Mouse (Mus musculus) right cerebral cortex, postnatal 14 days (tissue): ENCODE data around the gene Hist2h3b.
"Not testable (repeated sequence)": the region's sequence is repeated elsewhere in the genome, so short reads cannot be mapped to it uniquely, and the experiment has no call there.

Experiments used
- DNase-seq: peaks from one replicate; pipeline ENCODE4 v3.0.0; 2022

Hist2h3b gene

DNA sequence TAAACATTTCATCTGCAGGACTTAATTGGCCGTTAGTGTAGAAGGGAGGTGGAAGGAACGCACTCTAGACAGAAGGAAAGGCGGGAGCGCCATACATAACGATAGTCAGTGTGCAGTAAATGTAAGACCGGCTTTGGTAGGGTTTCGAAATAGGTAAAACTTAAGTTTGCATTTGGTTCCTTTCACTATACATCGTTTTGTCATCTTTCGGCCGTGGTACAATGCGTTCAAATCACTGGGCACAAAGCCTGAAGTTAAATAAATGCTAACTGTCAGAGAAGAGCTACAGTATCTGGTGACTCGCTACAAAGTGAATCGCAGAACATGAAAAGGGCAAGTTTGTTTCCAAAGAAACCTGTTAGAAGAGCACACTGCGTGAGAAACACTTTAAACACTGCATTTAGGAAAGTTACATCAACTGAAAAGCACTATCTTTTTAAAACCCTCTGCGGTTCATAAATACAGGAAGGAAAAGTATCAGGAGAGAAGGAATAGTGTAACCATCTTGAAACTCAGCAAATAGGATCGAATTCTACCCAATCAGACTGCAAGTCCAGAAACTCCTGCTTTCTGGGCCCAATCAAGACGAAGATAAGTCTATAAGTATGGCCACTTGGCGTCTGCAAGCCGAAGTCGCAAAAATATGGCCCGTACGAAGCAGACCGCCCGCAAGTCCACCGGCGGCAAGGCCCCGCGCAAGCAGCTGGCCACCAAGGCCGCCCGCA lies at the start of gene Hist2h3b:
TSS of gene Hist2h3b (plus strand) at position 604 of the 725 bp plus-strand sequence.
- peak; percentile 60 for DNase-seq

- no peak for DNase-seq
These were observed 49.2 kb upstream of the Hist2h3b start for GRCm38 (mm10) chr3:96219191-96219641.

DNA sequence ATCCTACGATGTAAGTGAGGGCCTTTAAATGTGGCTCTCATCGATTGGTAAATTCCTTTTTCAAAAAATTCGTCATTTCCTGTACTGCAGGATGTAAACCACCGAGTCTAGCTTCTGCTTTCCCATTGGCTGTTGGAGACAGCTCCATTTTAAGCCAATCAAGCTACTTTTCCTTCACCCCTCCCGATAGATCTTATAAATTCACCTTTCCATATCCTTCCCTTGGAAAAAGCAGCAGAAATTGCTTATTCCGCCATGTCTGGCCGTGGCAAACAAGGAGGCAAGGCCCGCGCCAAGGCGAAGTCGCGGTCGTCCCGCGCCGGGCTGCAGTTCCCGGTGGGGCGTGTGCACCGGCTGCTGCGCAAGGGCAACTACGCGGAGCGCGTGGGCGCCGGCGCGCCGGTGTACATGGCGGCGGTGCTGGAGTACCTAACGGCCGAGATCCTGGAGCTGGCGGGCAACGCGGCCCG lies 48.8 kb upstream of the Hist2h3b start, which contains the start of the genes Bola1 and Hist2h2ab:
TSS of gene Bola1 (minus strand) at position 49 of the 470 bp plus-strand sequence.
TSS of gene Hist2h2ab (plus strand) at position 205 of the 470 bp plus-strand sequence.
- peak; percentile 66 for DNase-seq

GRCm38 (mm10) chr3:96220131-96220764 lies 48.2 kb upstream of the Hist2h3b start:
- DNase-seq = peak; percentile 50

DNA sequence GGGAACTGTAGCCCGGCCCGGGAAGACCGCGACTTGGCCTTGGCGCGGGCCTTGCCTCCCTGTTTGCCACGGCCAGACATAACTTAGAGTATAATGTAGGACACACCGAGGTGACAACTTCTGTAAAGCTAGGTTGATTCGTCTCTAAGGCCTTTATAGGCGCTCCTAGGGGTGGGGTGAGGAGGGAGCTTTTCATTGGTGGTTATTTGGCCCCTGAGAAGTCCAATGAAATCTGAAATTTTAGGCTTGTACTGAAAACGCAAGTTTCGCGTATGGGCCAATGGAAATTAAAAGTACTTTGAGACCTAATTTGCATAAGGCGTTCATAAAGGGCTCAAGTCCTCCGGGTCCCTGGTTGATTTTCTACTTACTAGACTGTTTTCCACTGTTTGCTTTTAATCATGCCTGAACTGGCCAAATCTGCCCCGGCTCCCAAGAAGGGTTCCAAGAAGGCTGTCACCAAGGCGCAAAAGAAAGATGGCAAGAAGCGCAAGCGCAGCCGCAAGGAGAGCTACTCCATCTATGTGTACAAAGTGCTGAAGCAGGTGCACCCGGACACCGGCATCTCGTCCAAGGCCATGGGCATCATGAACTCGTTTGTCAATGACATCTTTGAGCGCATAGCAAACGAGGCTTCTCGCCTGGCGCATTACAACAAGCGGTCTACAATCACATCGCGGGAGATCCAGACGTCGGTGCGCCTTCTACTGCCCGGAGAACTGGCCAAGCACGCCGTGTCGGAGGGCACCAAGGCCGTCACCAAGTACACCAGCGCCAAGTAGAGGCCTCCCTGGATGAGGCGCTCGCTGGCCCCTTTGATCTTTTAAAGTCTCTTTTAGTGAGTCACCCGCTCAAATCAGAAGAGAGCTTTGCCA lies 47.5 kb upstream of the Hist2h3b start, which contains the start of the genes Hist2h2ac and Hist2h2be:
TSS of gene Hist2h2ac (minus strand) at position 116 of the 875 bp plus-strand sequence.
TSS of gene Hist2h2be (plus strand) at position 355 of the 875 bp plus-strand sequence.
- peak; percentile 42 for DNase-seq

DNA sequence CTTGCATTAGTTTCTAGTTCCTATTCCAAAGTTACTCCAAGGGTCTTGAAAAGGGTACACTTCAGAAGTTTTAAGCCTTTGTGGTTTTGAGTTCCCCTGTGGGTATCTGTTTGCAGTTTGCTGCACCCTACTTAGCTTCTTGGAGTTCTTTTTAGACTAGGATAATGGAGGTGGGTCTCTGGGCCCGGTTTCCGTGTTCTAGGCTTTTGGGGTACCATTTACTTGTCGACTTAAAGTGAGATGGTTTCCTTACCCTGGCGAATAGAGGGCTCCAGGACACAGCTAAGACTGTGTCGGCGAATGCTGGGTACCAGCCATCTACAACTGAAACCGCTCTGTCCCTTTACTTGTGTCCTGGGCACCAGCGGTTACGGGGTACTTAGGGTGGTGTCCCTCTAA lies 46.8 kb upstream of the Hist2h3b start:
- no peak for DNase-seq

GRCm38 (mm10) chr3:96222774-96223173 lies 45.7 kb upstream of the Hist2h3b start:
- DNase-seq = no peak

DNA sequence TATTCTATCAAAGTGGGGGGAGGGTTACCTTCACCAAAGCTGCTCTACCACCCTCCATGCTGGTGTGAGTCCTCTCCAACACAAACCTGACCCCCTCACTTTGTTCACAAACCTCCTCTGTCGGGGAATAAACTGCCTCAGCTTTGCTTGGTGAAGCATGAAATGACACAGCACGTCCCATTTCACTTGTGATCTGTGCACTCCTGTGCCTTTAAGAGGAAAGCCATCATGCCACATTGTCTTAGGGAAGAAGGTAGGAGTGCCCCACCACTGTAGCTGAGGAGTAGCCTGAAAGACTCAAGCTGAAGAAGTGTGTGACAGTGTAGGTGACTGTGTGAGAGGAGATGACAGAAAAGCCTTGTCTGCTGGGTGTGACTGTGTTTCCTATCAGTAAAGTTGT lies 43.0 kb upstream of the Hist2h3b start:
- no peak for DNase-seq

DNA sequence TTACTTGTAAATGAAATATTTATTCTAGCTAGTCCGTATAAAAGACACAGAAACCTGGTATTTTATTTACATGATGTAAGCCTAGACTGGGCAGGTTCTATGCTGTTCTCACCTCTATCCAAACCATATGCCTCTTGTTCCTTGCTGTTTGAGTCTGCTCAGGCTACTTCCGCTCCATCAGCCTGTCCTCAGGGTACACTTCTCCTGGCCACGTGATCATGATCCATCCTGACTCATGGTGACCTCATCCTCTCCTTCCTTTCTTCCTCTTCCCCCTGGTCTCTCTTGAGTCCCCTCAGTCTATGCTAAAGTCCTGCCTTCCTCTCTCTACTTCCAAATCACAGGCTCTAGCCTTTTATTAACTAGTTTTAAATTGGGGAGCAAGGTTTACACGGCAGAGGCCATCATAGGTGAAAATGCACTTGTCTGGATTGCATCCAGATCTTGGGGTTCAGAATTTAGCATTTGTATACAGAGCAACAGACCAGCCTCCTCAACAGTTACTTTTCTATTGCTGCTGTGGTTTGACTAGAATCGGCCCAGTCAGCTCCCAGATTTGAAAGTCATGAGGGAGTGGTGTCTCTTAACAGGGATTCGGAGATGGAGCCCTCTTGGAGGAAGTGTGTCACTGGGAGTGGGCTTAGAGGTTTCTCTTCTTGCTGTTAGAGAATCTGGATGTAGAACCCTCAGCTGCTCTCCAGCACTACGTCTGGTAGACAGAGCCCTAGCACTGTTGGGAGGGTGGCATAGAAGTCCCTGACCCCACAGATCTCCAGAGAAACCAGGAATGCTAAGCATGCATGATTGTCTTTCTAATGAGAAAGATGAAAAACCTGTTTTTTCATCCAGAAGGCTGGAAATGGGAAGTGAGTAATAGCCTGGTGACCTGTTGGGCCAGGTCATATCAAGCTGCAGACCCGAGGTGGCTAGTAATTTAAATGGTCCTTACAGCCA lies 41.5 kb upstream of the Hist2h3b start:
- no peak for DNase-seq

DNA sequence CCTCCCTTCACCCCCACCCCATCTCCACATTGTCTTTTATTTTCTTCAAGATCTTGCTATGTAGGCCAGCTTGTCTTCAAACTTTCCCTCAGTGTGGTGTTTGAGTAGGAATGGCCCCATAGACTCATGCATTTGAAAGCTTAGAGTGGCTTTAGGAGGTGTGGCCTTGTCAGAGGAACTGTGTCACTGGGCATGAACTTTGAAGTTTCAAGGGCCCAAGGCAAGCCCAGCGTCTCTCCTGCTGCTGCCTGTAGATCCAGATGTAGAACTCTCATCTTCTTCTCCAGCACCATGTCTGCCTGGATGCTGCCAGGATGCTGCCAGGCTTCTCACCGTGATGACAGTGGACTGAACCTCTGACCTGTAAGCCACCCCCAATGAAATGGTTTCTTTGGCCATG lies 39.6 kb upstream of the Hist2h3b start:
- DNase-seq = no peak

DNA sequence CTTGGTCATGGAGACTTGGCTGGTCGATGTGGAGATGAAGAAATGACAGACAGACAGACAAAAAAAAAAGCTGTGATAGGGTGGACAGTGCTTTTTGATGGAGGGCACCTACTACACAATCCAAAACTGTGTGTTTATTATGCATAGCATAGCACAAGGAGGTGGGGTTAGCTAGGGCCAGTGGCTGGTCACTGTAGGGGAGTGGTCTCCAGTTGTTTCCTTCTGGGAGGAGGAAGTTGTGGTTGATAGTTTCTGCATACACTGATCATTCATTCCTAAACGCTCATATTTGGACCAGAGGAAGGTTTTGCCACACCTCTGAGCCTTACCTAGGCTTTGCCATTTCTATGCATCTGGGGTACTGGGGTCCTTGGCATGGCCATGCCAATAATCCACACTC lies 38.0 kb upstream of the Hist2h3b start:
- DNase-seq = no peak

DNA sequence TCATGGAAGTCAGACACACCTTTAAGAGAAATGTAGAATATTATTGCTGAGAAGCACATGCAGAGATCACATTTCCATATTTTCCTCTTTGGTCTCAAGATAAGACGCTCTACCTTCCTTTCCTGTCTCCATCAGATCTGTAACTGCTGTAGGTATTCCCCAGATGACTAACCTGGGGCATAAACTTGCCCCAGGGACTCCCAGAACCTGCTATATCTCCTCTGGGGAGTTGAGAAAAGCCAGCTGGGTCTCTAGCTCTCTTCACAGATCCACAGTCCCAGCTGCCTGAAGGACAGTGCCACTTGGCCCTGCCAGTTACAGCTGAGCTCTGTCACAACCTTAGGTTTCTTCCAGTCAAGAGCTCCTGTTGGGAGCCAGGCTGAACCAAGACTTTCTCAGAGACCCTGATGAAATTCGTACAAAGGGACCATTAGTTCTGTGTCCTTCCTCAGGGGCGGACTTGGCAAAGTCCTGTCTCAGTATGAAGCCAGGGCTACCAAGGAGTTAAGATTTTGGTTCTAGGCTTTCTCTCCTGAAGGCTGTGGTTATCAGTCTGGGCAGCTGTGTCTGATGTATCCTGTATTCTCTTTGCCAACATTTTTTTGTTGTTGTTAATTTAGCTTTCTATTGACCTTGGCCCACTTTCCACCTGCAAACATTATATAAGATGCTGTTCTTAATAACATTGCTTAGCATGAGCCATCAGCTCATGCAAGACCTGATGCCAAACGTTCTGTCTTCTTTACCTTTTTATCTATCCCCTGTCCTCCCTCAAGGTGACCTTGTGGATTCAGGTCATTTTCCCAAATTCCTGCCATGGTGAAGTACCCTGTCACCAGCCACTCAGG lies 37.3 kb upstream of the Hist2h3b start:
- no peak for DNase-seq

DNA sequence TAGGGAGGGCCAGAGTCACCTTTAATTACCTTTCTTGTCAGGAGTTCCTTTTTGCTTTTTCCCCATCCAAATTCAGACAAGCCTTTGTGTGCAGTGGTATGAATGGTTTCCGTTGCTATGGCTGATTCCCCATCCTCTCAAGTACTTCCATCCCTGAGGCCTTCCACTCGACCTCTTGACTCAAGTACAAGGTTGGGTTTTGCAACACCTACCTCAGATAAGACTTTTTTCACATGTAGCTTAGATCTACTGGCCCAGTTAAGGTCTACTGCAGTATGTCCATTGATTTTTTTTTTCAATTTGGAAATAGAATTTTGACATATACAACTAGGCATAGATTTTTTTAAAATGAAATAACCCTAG lies 36.7 kb upstream of the Hist2h3b start:
- no peak for DNase-seq

- no peak for DNase-seq
These were observed 33.5 kb upstream of the Hist2h3b start for GRCm38 (mm10) chr3:96234914-96235313.

GRCm38 (mm10) chr3:96235836-96236235 lies 32.6 kb upstream of the Hist2h3b start:
- DNase-seq = no peak

- no peak for DNase-seq
These were observed 31.6 kb upstream of the Hist2h3b start for GRCm38 (mm10) chr3:96236834-96237334.

DNA sequence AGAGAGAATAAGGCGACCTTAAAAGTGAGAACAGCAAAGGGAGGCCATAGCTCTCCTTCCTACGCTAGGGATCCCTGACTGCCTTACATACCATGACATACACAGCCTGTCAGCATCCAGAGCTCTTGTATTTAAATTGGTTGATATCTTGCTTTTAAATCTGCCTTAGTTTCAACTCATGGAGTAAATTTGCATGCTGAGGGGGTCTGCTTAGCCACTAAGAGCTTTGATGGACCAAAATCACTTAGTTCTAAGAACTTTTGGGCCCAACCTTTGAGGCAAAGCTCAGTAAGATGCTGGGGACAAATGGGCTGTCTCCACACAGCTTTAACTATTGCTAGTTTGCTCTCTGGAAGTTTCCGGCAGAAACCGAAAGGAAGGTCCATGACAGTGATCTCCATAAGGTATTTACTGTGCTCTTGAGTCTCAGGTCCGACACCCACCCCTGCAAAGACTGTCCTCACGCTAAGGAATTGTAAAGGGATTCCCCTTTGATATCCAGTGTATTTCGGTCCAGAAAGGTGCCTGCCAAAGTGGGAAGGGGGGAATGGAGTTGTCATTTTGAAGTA lies 31.0 kb upstream of the Hist2h3b start:
- no peak for DNase-seq

DNA sequence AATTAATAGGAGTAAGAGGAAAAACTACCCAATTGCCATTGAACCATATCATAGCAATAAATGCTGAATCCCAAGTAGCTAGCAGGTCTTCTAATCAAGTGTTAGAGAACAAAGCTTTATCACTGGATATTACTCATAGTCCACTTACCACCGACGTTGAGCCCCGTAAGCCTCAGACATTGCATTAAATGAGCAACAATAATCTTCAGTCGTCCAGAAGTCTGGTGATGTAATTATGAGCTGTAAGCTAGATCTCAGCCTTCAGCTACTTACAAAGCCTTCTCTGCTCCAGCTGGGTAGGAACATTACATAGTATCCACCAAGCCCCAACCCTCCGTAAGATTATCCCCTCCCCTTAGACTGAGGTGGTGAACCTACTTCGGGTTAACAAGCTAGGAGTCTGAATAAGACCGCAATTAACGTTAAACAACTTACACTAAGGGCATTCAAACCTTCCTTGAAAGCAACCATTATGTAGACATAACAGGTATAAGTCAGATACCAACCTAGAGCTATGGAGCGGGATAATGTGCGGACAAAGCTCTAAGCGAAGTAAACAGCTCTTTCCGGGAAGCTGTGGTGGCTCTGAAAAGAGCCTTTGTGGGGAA lies 30.4 kb upstream of the Hist2h3b start:
- no peak for DNase-seq

DNA sequence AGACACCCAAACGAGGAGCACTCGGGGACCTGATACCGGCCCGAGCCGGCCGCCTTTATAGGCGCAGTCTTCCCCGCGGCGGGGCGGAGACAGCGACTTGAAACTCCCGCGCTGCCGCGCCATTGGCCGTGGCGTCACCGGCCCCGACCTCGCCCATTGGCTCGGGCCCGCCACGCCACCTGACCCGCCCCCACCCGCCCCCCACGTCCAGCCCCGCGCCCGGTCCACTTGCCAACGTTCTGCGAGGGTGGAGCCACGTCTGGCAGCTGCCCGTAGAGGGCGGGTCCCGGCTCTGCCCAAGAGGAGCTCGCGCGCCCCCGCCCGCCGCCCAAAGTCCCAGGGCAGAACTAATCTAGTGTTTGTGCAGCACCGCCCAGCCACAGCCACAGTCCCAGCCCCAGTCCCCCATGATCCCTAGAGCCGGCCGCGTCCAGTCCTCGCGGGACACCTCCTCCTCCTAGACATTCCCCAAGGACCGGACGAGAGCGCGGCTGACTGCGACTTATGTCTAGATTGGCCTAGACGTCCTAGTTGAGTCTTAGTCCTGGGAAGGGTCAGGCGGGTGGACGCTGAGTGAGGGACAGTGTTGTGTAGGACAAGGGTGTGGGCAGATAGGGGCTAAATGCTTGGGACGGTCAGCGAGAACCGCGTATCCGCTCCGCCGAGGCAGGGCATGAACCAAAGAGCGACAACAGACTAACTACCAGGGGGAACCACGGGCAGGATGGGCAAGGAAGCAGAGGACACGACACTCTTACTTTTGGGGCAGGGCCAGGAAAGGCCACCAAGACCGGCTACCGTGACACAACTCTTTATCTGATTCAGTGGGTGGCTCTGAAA lies 29.3 kb upstream of the Hist2h3b start, which contains the start of gene Hist2h3c2:
TSS of gene Hist2h3c2 (minus strand) at position 174 of the 840 bp plus-strand sequence.
- DNase-seq = not testable (repeated sequence)
